Mouse (Mus musculus) erythroid progenitor cell, adult 5-6 weeks (primary cell): ENCODE measurements around the gene Slc35a2. TPM values are rescaled to one million over a fixed set of nuclear protein-coding genes. Genes with fewer than 3 reads are reported as not detected.
"Not testable (repeated sequence)": the region's sequence is repeated elsewhere in the genome, so short reads cannot be mapped to it uniquely, and the experiment has no call there.

Source experiments
- ATAC-seq: replicated peaks from 2 replicates; pipeline ENCODE4 v1.8.0; 2016; ENCODE audit warnings: moderate number of reproducible peaks, mild to moderate bottlenecking, moderate TSS enrichment, inconsistent platforms; ENCODE audit not compliant: poor library complexity, low FRiP score, severe bottlenecking
- total RNA-seq, 2 experiments: library from RNA; stranded (forward) in 1 of 2; stranded (reverse) in 1 of 2; fragments of 150-400 nt in 1 of 2; fragments of 186-747, 209-891 nt in 1 of 2; gene quantifications; 2 replicates each; pipeline versions ENCODE4 v1.2.3 to v1.2.4; 2015 to 2017; ENCODE audit warnings: low replicate concordance in 2 of 2

Slc35a2 gene
- total RNA-seq, 2 experiments from 2014 or later: 9.8 TPM; not detected in 1

DNA sequence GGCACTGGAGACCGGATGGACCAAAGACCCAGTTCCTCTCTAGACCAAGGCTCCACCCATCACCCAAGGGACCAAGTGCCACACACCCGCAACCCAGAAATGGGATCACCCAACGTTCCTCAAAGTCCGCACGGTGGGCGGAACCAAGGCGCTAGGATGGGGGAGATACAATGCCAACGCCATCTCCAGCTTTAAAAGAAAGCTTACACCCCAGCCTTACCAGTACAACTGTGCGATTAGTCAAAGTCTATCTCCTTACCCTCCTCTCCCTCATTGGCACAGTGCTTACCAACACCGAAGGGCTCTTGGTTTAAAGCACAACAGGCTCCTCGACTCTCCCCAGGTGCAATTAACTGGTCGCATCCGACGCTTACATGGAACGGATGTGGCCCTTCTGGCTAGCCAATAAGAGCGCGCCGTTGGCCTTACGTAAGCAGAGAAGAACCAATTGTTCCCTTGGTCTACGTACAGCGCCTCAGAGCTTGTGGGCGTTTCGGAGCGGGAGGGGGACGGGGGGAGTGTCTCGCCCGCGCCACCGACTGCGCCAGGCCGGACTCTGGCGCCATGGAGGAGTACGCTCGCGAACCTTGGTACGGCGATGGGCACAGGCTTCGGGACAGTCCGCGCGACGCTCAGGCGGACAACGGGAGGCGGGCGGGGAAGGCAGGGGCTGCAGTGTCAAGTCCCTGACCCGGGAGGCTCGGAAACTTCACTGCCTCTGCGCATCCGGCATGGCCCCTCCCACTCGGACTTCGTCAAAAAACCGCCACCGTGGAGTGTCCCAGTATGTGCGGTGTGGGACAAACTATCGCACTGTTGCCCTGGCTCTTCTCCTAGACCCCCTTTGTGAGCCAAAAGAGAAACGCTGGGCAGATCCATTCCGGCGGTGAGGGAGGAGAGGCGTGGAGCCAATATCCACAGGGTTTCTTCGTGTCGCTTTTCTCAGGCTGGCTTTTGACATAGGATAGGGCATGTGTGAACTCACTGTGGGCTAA lies 15.3 kb downstream of the Slc35a2 start, which contains the start of the genes Pqbp1 and Timm17b:
Gene Pqbp1 (minus strand): TSS at position 390 of the 995 bp plus-strand sequence.
Gene Timm17b (plus strand): TSS at position 478 of the 995 bp plus-strand sequence.
- peak; percentile 96 for ATAC-seq

DNA sequence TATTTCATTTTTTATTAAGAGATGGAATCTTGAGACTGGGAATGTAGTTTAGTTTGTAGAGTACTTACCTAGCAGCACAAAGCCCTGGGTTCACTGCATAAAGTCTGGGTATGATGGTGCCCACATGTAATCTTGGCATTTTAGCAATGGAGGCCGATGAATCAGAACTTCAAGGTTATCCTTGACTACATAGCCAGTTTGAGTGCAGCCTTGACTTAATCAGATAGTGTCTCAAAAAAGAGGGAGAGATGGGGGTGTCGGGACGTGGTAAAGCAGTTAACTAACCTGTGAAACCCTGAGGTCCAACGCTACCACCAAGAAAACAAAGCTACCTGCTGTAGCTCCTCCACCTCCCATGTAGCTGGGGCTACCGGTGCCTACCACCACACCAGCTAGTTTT lies 20.6 kb downstream of the Slc35a2 start:
- ATAC-seq: no peak

DNA sequence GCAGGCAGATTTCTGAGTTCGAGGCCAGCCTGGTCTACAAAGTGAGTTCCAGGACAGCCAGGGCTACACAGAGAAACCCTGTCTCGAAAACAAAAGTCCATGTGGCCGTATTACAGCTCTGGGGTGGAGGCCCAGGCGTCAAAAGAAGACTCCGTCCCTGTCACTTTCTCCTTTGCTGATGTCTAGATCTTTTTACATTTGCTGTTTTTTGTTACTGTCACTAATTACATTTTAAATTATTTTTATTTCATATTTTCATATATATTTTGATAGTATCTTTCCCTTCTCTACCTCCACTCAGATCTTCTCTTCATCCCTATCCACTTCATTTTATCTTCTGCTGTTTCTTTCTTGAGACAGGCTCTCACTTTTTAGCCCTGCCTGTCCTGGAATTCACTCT lies 23.9 kb downstream of the Slc35a2 start, which contains the start of gene Gm10491:
Gene Gm10491 (minus strand): TSS at position 101 of the 400 bp plus-strand sequence.
- no peak for ATAC-seq

DNA sequence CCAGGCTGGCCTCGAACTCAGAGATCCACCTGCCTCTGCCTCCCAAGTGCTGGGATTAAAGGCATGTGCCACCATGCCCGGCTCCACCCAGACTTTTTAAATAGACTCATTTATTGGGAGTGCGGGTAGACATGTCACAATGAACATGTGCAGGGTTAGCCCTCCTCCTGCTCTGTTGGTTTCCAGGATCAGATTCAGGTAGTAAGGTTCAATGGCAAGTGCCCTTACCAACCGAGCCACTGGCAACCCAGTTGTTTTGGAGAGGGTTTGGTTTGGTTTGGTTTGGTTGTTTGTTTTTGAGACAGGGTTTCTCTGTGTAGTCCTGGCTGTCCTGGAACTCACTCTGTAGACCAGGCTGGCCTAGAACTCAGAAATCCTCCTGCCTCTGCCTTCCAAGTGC lies 25.4 kb downstream of the Slc35a2 start, which contains the start of gene Gm10490:
Gene Gm10490 (plus strand): TSS at position 301 of the 400 bp plus-strand sequence.
- ATAC-seq: not testable (repeated sequence)

DNA sequence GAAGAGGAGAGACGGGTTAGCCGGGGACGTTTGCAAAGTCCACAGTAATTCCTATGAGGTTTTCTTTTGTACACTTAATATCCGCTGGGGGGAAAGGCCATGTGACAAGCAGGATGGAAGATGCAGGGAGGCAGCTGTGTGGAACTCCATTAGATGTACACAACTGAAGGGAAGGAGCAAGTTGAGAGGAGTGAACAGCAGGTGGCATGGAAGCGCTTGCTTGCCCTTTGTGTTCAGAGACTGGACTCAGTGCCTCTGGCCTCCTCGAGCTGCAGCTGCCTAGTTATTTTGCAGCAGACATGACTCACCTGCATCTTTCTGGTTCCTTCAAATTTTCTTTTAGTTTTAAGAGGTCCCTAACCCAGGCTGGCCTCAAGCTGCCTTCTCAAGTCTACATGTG lies 26.6 kb downstream of the Slc35a2 start:
- ATAC-seq: no peak

DNA sequence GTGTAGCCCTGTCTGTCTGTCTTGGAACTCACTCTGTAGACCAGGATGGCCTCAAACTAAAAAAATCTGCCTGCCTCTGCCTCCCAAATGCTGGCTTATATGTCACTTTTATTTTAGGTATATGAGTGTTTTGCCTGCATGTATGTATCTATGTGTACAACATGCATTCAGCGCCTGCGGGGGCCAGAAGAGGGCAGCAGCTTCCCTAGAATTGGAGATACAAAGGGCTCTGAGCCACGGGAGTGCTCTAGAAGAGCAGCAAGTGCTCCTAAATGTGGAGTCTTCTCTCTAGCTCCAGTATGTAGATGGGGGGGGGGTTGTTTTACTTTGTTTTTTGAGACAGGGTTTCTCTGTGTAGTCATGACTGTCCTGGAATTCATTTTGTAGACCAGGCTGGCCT lies 31.8 kb downstream of the Slc35a2 start:
- ATAC-seq: peak; percentile 78; the same call in 1 of the 2 replicates

DNA sequence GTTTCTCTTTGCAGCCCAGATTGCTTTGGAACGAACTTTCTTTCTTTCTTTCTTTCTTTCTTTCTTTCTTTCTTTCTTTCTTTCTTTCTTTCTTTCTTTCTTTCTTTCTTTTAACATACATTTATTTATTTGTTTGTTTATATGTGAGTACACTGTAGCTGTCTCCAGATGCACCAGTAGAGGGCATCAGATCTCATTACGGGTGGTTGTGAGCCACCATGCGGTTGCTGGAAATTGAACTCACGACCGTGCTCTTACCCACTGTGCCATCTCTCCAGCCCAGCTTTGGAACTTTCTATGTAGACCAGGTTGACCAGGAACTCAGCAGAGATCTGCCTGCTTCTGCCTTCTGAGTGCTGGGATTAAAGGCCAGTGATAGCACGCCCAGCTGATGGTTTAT lies 34.1 kb downstream of the Slc35a2 start:
- not testable (repeated sequence) for ATAC-seq

DNA sequence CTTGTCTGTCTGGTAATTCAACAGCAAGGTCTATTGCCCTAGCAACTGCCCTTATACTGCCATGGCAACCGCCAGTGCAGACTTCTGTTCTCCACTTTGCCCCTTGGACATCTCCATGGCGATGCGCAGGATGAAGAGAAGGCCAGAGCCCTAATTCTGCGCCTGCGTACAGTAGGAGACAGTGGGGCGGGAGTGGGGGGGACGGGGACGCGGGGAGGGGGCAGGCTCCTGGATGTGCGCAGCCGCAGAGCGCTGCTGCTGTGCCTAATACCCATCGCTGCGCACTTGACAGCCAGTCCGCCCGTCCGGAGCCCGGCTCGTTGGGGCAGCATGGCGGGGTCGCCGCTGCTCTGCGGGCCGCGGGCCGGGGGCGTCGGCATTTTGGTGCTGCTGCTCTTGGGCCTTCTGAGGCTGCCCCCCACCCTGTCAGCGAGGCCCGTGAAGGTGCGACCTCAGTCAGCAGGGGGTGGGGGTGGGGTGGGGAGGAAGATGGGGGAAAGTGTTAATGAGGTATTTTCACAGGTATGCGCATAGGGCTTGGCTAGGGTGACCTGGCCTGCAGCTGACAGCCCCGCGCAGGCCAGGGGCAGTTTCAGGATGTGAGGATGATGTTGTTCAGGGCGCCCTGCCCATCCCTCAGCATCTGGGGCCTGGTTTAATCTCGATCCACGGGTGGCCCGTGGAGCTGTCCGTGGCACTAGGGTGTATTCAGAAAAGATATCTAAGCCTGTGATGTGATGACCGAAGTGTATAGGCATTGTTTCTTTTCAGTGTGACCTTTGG lies 36.0 kb downstream of the Slc35a2 start, which contains the start of gene Pcsk1n:
Gene Pcsk1n (plus strand): TSS at position 222 of the 783 bp plus-strand sequence.
- no peak for ATAC-seq

DNA sequence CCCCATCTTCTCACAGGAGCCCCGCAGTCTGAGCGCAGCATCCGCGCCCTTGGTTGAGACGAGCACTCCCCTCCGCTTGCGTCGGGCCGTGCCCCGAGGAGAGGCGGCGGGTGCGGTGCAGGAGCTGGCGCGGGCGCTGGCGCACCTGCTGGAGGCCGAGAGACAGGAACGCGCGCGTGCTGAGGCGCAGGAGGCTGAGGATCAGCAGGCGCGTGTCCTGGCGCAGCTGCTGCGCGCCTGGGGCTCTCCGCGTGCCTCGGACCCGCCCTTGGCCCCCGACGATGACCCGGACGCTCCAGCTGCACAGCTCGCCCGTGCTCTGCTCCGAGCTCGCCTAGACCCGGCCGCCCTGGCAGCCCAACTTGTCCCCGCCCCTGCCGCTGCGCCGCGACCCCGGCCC lies 38.2 kb downstream of the Slc35a2 start:
- no peak for ATAC-seq

DNA sequence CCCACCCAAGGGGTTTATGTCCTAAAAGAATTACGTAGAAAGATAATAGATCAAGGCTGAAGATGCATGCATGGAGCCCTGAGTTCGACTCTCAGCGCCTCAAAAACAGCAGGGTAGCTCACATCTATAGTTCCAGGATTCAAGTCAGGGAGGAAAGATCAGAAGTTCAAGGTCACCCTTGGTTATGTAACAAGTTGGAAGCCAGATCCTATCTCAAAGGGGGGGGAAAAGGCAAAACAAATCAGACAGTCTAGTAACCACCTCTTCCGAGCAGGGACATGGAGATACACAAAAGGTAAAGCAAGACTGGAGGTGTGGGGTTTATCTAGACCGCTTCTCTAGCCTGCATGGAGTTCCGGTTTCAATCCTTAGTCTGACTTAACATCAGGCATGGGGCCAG lies 42.4 kb downstream of the Slc35a2 start:
- no peak for ATAC-seq

DNA sequence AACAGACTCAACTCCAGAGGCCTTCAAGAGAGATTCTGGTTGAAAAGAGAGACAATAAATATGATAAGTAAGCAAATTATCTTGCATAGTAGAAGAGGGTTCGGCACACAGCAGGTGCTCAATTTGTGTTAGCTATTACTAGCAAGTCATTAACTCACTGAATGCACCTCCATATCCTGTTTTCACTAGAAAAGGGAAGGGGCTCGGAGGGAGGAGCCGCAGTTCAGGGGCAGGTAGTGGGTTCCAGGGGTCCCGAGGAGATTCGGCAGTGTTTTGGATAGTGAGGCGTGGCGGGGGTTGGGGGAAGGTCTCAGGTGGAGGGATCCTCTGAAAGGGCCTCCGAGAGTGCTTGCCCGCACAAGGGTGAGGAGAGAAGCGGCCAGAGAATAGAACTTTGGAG lies 43.3 kb downstream of the Slc35a2 start:
- no peak for ATAC-seq

DNA sequence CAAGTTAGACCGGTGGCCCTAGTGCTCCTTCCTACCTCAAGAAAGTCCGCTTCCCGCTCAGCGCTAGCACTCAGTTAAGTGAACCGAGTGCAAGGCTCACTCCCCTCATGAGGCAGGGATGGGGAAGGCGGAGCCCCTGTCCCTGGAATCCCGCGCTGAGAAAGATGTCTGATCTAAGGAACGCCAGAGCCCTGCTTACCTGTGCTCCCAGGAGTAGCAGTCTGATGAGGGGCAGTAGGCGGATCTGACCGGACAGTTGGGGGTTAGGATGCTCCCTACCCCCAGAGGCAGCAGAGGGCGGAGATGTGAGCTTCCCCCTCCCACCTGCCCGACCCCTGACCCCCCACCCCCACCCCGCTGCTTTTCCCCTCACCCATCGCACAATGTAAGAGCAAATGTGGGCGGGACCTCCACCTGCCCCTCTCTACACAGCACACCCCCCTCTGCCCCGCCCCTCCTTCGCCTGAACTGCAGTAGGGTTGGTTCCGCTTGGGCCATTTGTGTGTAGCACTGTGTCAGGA lies 44.5 kb downstream of the Slc35a2 start, which contains the start of gene Eras:
Gene Eras (minus strand): TSS at position 338 of the 521 bp plus-strand sequence.
- no peak for ATAC-seq

DNA sequence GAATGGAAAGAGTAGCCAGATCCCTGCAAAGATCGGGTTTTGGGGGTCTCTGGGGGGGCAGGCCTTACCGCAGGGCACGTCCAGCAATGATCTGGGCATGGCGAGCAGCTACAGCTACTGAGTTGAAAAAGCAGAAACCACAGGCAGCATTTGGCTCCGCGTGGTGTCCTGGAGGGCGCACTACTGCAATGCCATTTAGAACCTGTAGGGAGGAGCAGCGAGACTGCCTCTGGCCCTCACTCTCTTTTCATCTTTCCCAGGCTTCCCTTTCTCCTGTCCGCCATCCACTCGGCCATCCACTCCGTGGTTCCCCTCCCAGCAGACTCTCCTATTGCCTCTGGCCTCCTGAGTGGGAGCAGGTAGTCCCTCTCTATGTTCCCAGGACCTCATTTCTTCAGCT lies 53.0 kb downstream of the Slc35a2 start:
- peak; percentile 79 for ATAC-seq

DNA sequence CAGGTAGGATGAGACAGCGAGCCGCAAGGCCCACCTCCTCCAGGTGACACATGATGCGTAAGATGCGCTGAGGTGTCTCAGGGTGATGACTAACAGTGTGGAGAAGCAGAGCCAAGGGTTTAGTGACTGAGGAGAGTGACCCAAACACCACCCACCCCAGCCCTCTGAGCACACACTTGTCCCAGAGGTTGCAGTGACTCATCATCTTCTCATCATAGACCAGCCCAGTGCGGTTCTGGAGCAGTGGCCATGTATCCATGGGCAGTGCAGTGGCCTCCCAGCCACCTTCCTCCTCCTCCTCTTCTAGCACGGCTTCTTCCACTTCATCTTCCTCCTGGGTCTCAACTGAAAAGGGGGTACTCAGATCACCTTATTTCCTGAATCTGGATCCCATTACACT lies 53.8 kb downstream of the Slc35a2 start:
- peak; percentile 52; the same call in 1 of the 2 replicates for ATAC-seq

Other genes with a start within 250 kb of the Slc35a2 start
- not detected in 2 replicates for gene Syp, start 245.6 kb upstream of the Slc35a2 start, total RNA-seq (2015; ENCODE audit: low replicate concordance)
- gene Syp, start 245.6 kb upstream of the Slc35a2 start, total RNA-seq (2017; ENCODE audit: low replicate concordance): 0.51 TPM in 1 of 2 replicates, not detected in the other
- 0.72 and 1.3 TPM in 2 replicates for gene Prickle3, start 226.8 kb upstream of the Slc35a2 start, total RNA-seq (2015; ENCODE audit: low replicate concordance)
- gene Prickle3, start 226.8 kb upstream of the Slc35a2 start, total RNA-seq (2017; ENCODE audit: low replicate concordance): 0.23 and 0.90 TPM in 2 replicates
- gene Plp2, start 212.6 kb upstream of the Slc35a2 start, total RNA-seq (2015; ENCODE audit: low replicate concordance): 64.6 and 96.2 TPM in 2 replicates
- 9.6 and 18.7 TPM in 2 replicates for gene Plp2, start 212.6 kb upstream of the Slc35a2 start, total RNA-seq (2017; ENCODE audit: low replicate concordance)
- not detected in 2 replicates for gene Magix, start 202.8 kb upstream of the Slc35a2 start, total RNA-seq (2015; ENCODE audit: low replicate concordance)
- not detected in 2 replicates for gene Magix, start 202.8 kb upstream of the Slc35a2 start, total RNA-seq (2017; ENCODE audit: low replicate concordance)
- 10.5 and 31.9 TPM in 2 replicates for gene Gpkow, start 186.9 kb upstream of the Slc35a2 start, total RNA-seq (2015; ENCODE audit: low replicate concordance)
- gene Gpkow, start 186.9 kb upstream of the Slc35a2 start, total RNA-seq (2017; ENCODE audit: low replicate concordance): 12.6 and 25.0 TPM in 2 replicates
- 42.2 and 59.5 TPM in 2 replicates for gene Wdr45, start 169.7 kb upstream of the Slc35a2 start, total RNA-seq (2015; ENCODE audit: low replicate concordance)
- gene Wdr45, start 169.7 kb upstream of the Slc35a2 start, total RNA-seq (2017; ENCODE audit: low replicate concordance): 36.0 and 46.8 TPM in 2 replicates
- not detected in 2 replicates for gene Gm45208, start 161.8 kb upstream of the Slc35a2 start, total RNA-seq (2015; ENCODE audit: low replicate concordance)
- gene Gm45208, start 161.8 kb upstream of the Slc35a2 start, total RNA-seq (2017; ENCODE audit: low replicate concordance): not detected in 2 replicates
- 1.3 and 2.5 TPM in 2 replicates for gene Praf2, start 155.6 kb upstream of the Slc35a2 start, total RNA-seq (2015; ENCODE audit: low replicate concordance)
- gene Praf2, start 155.6 kb upstream of the Slc35a2 start, total RNA-seq (2017; ENCODE audit: low replicate concordance): 2.1 TPM in 1 of 2 replicates, not detected in the other
- not detected in 2 replicates for gene Ccdc120, start 133.1 kb upstream of the Slc35a2 start, total RNA-seq (2015; ENCODE audit: low replicate concordance)
- gene Ccdc120, start 133.1 kb upstream of the Slc35a2 start, total RNA-seq (2017; ENCODE audit: low replicate concordance): not detected in 2 replicates
- 18.9 and 23.4 TPM in 2 replicates for gene Tfe3, start 121.5 kb upstream of the Slc35a2 start, total RNA-seq (2015; ENCODE audit: low replicate concordance)
- gene Tfe3, start 121.5 kb upstream of the Slc35a2 start, total RNA-seq (2017; ENCODE audit: low replicate concordance): 21.5 and 22.7 TPM in 2 replicates
- gene Gripap1, start 94.3 kb upstream of the Slc35a2 start, total RNA-seq (2015; ENCODE audit: low replicate concordance): 91.0 and 94.4 TPM in 2 replicates
- 87.0 and 176 TPM in 2 replicates for gene Gripap1, start 94.3 kb upstream of the Slc35a2 start, total RNA-seq (2017; ENCODE audit: low replicate concordance)
- gene Kcnd1, start 61.7 kb upstream of the Slc35a2 start, total RNA-seq (2015; ENCODE audit: low replicate concordance): 0.84 and 1.8 TPM in 2 replicates
- gene Kcnd1, start 61.7 kb upstream of the Slc35a2 start, total RNA-seq (2017; ENCODE audit: low replicate concordance): 0.68 and 3.6 TPM in 2 replicates
- 327 and 376 TPM in 2 replicates for gene Otud5, start 42.7 kb upstream of the Slc35a2 start, total RNA-seq (2015; ENCODE audit: low replicate concordance)
- 471 and 476 TPM in 2 replicates for gene Otud5, start 42.7 kb upstream of the Slc35a2 start, total RNA-seq (2017; ENCODE audit: low replicate concordance)
- 37.1 and 59.1 TPM in 2 replicates for gene Pim2, start 5.8 kb upstream of the Slc35a2 start, total RNA-seq (2015; ENCODE audit: low replicate concordance)
- 16.0 and 22.5 TPM in 2 replicates for gene Pim2, start 5.8 kb upstream of the Slc35a2 start, total RNA-seq (2017; ENCODE audit: low replicate concordance)
- 23.1 and 24.9 TPM in 2 replicates for gene Pqbp1, start 15.2 kb downstream of the Slc35a2 start, total RNA-seq (2015; ENCODE audit: low replicate concordance)
- gene Pqbp1, start 15.2 kb downstream of the Slc35a2 start, total RNA-seq (2017; ENCODE audit: low replicate concordance): 33.5 and 85.4 TPM in 2 replicates
- 53.2 and 63.4 TPM in 2 replicates for gene Timm17b, start 15.3 kb downstream of the Slc35a2 start, total RNA-seq (2015; ENCODE audit: low replicate concordance)
- gene Timm17b, start 15.3 kb downstream of the Slc35a2 start, total RNA-seq (2017; ENCODE audit: low replicate concordance): 10.7 and 20.7 TPM in 2 replicates
- gene Gm10491, start 23.8 kb downstream of the Slc35a2 start, total RNA-seq (2015; ENCODE audit: low replicate concordance): not detected in 2 replicates
- not detected in 2 replicates for gene Gm10491, start 23.8 kb downstream of the Slc35a2 start, total RNA-seq (2017; ENCODE audit: low replicate concordance)
- not detected in 2 replicates for gene Gm10490, start 25.5 kb downstream of the Slc35a2 start, total RNA-seq (2015; ENCODE audit: low replicate concordance)
- gene Gm10490, start 25.5 kb downstream of the Slc35a2 start, total RNA-seq (2017; ENCODE audit: low replicate concordance): not detected in 2 replicates
- not detected in 2 replicates for gene Pcsk1n, start 35.8 kb downstream of the Slc35a2 start, total RNA-seq (2015; ENCODE audit: low replicate concordance)
- not detected in 2 replicates for gene Pcsk1n, start 35.8 kb downstream of the Slc35a2 start, total RNA-seq (2017; ENCODE audit: low replicate concordance)
- not detected in 2 replicates for gene Eras, start 44.6 kb downstream of the Slc35a2 start, total RNA-seq (2015; ENCODE audit: low replicate concordance)
- gene Eras, start 44.6 kb downstream of the Slc35a2 start, total RNA-seq (2017; ENCODE audit: low replicate concordance): not detected in 2 replicates
- 7.2 and 15.9 TPM in 2 replicates for gene Hdac6, start 63.9 kb downstream of the Slc35a2 start, total RNA-seq (2015; ENCODE audit: low replicate concordance)
- 13.0 and 21.8 TPM in 2 replicates for gene Hdac6, start 63.9 kb downstream of the Slc35a2 start, total RNA-seq (2017; ENCODE audit: low replicate concordance)
- 205 and 250 TPM in 2 replicates for gene Gata1, start 94.0 kb downstream of the Slc35a2 start, total RNA-seq (2015; ENCODE audit: low replicate concordance)
- 129 and 147 TPM in 2 replicates for gene Gata1, start 94.0 kb downstream of the Slc35a2 start, total RNA-seq (2017; ENCODE audit: low replicate concordance)
- gene Glod5, start 134.5 kb downstream of the Slc35a2 start, total RNA-seq (2015; ENCODE audit: low replicate concordance): not detected in 2 replicates
- not detected in 2 replicates for gene Glod5, start 134.5 kb downstream of the Slc35a2 start, total RNA-seq (2017; ENCODE audit: low replicate concordance)
- gene Suv39h1, start 190.7 kb downstream of the Slc35a2 start, total RNA-seq (2015; ENCODE audit: low replicate concordance): 29.6 and 56.6 TPM in 2 replicates
- gene Suv39h1, start 190.7 kb downstream of the Slc35a2 start, total RNA-seq (2017; ENCODE audit: low replicate concordance): 53.9 and 67.8 TPM in 2 replicates
- 14.8 and 22.2 TPM in 2 replicates for gene Was, start 206.5 kb downstream of the Slc35a2 start, total RNA-seq (2015; ENCODE audit: low replicate concordance)
- gene Was, start 206.5 kb downstream of the Slc35a2 start, total RNA-seq (2017; ENCODE audit: low replicate concordance): 11.6 and 12.4 TPM in 2 replicates
- gene Wdr13, start 248.9 kb downstream of the Slc35a2 start, total RNA-seq (2015; ENCODE audit: low replicate concordance): 23.5 and 39.3 TPM in 2 replicates
- gene Wdr13, start 248.9 kb downstream of the Slc35a2 start, total RNA-seq (2017; ENCODE audit: low replicate concordance): 10.0 and 25.7 TPM in 2 replicates